Comparison of ENCODE assay signal across 11 mouse cellular contexts in the genomic region with DNA sequence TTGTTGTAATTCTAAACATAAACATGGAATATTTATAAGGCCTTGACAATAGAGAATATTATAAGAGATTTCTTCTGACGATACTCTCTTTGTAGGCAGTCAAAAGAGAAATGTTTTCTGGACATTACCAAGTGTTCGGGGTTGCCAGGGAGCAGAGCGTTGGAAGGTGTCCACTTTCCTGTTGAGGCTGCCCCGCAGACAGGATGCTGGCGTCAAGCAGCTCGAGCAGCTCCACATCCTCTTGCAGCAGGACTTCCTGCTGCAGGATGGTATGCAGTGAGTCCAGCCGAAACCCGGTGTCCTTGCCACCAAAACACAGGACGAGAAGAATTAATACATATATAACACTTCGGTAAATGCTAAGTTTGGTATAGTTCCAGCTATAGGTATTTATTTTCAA. TPM values are rescaled to one million over a fixed set of nuclear protein-coding genes. Genes with fewer than 3 reads are reported as not detected.
DNase-seq lines count a peak whose midpoint lies in the region; ATAC-seq and TF ChIP-seq lines count a peak whose summit lies in the region.
"Had no signal": no experiment of that assay in that cellular context is flagged by ENCODE, and none has a peak within 500 bp of the region (broad histone marks: within the 10 kb centered on the region; RNA-seq: fewer than 3 reads in every experiment).

No protein-coding gene starts in this region.

- H3K4me1 ChIP-seq in intestine, embryonic 14.5 days (replicated peaks; ENCODE audit: control insufficient read depth, insufficient read depth, low read length), result no peaks in the 10 kb centered on the region
- H3K4me1 ChIP-seq in intestine, embryonic 16.5 days (ENCODE audit: control insufficient read depth, insufficient read depth, low read length), result no peaks in the 10 kb centered on the region
- peaks cover 17% of the 10 kb centered on the region for H3K4me1 ChIP-seq in bone marrow macrophage, adult 2 months (ENCODE audit: control insufficient read depth, insufficient read depth, low read length)
- H3K4me1 ChIP-seq in limb, embryonic 10.5 days, result no peaks in the 10 kb centered on the region
- H3K4me1 ChIP-seq: heart, embryonic 13.5 days; lung, embryonic 15.5 days had no signal

- H3K9me3 ChIP-seq in intestine, embryonic 14.5 days (ENCODE audit: control insufficient read depth, low read length), result no peaks in the 10 kb centered on the region
- H3K9me3 ChIP-seq in intestine, embryonic 16.5 days (ENCODE audit: control insufficient read depth, low read length), result no peaks in the 10 kb centered on the region
- no peaks in the 10 kb centered on the region for H3K9me3 ChIP-seq in limb, embryonic 10.5 days (replicated peaks)
- H3K9me3 ChIP-seq: heart, embryonic 13.5 days; lung, embryonic 15.5 days had no signal

- ATAC-seq in intestine, embryonic 14.5 days (replicated peaks; ENCODE audit: low FRiP score, low TSS enrichment, low read depth), result no peak
- ATAC-seq in intestine, embryonic 16.5 days, result no peak
- no peak for ATAC-seq in megakaryocyte-erythroid progenitor cell, adult 5-6 weeks (replicated peaks; ENCODE audit: low FRiP score, low TSS enrichment, poor library complexity, severe bottlenecking)
- ATAC-seq in activated CD4-positive, CD25-positive, alpha-beta regulatory T cell, adult 4 months, result no peak

- H3K9ac ChIP-seq in intestine, embryonic 14.5 days (ENCODE audit: low read length), result no peak overlapping the region
- no peak overlapping the region for H3K9ac ChIP-seq in intestine, embryonic 16.5 days (ENCODE audit: low read depth, low read length)
- H3K9ac ChIP-seq: heart, embryonic 13.5 days; lung, embryonic 15.5 days had no signal

- intact Hi-C loops in heart, postnatal 14 days (cut with DNase I), result no loop called here

- DNase-seq in intestine, embryonic 14.5 days (ENCODE audit: low spot score), result peak; percentile 47
- DNase-seq in heart, postnatal 14 days, result peak; percentile 16 to 18
- peak; percentile 38 for DNase-seq in lung, postnatal 14 days
- DNase-seq in limb, embryonic 10.5 days (ENCODE audit: low spot score), result no peak
- DNase-seq: left cerebral cortex, postnatal 4 days had no signal

- TF ChIP-seq CTCF in bone marrow macrophage, adult 2 months (IDR thresholded peaks at IDR 0.05; ENCODE audit: low read depth, low read length), result no peak

- no peak overlapping the region for H3K4me3 ChIP-seq in intestine, embryonic 14.5 days (ENCODE audit: low read depth, low read length)
- no peak overlapping the region for H3K4me3 ChIP-seq in intestine, embryonic 16.5 days (ENCODE audit: low read length)
- no peak overlapping the region for H3K4me3 ChIP-seq in bone marrow macrophage, adult 2 months (ENCODE audit: insufficient read depth, low read length)
- H3K4me3 ChIP-seq in limb, embryonic 10.5 days, result no peak overlapping the region
- H3K4me3 ChIP-seq: heart, embryonic 13.5 days; lung, embryonic 15.5 days had no signal

- no peaks in the 10 kb centered on the region for H3K27me3 ChIP-seq in intestine, embryonic 14.5 days (replicated peaks; ENCODE audit: control insufficient read depth, insufficient read depth, low read length)
- no peaks in the 10 kb centered on the region for H3K27me3 ChIP-seq in intestine, embryonic 16.5 days (replicated peaks; ENCODE audit: control insufficient read depth, insufficient read depth, low read length)
- H3K27me3 ChIP-seq in limb, embryonic 10.5 days (ENCODE audit: low read depth, poor library complexity, severe bottlenecking), result no peaks in the 10 kb centered on the region
- H3K27me3 ChIP-seq: heart, embryonic 13.5 days; lung, embryonic 15.5 days had no signal

- no peak for TF ChIP-seq POLR2A in bone marrow macrophage, adult 2 months (IDR thresholded peaks at IDR 0.05; ENCODE audit: borderline replicate concordance, low read depth, low read length)

- H3K27ac ChIP-seq in intestine, embryonic 14.5 days (ENCODE audit: low read depth), result no peak overlapping the region
- no peak overlapping the region for H3K27ac ChIP-seq in intestine, embryonic 16.5 days (ENCODE audit: low read length)
- peak overlapping the region; percentile 2; the same call in 1 of the 2 replicates for H3K27ac ChIP-seq in bone marrow macrophage, adult 2 months (ENCODE audit: insufficient read depth, low read depth, low read length)
- H3K27ac ChIP-seq in limb, embryonic 10.5 days, result no peak overlapping the region

- WGBS in intestine, embryonic 14.5 days, result 88% methylated on average over 10 of the region's 10 CpGs
- 88% methylated on average over 10 of the region's 10 CpGs for WGBS in intestine, embryonic 16.5 days
- 90% methylated on average over 10 of the region's 10 CpGs for WGBS in limb, embryonic 10.5 days

- no peak overlapping the region for H3K4me2 ChIP-seq in intestine, embryonic 14.5 days (ENCODE audit: low read length)
- no peak overlapping the region for H3K4me2 ChIP-seq in intestine, embryonic 16.5 days (ENCODE audit: low read depth, low read length)
- H3K4me2 ChIP-seq: heart, embryonic 13.5 days; lung, embryonic 15.5 days had no signal

- peaks cover 74% of the 10 kb centered on the region for H3K36me3 ChIP-seq in intestine, embryonic 14.5 days (ENCODE audit: control insufficient read depth, insufficient read depth, low read length)
- H3K36me3 ChIP-seq in intestine, embryonic 16.5 days (ENCODE audit: control insufficient read depth, insufficient read depth, low read length), result peaks cover 22% of the 10 kb centered on the region
- peaks cover 87% of the 10 kb centered on the region for H3K36me3 ChIP-seq in limb, embryonic 10.5 days

RNA-seq across cellular contexts. Expression of a gene that starts 35.4 kb away (rescaled TPM):
- 25.6 and 30.0 TPM in 2 replicates for polyA plus RNA-seq in intestine, embryonic 14.5 days (2014; fragmentation: Nextera tagmentation; extraction: Ambion mirVana)
- polyA plus RNA-seq in intestine, embryonic 16.5 days (2015; fragmentation: Nextera tagmentation; extraction: Ambion mirVana), result 17.1 and 18.5 TPM in 2 replicates
- polyA plus RNA-seq in bone marrow macrophage, adult 2 months (2012; ENCODE audit: insufficient read depth, insufficient read length, missing spikeins), result 16.4 and 16.5 TPM in 2 replicates
- total RNA-seq in heart, postnatal 14 days (2021), result 10 to 100 TPM; 34.9 to 35.3 TPM
- total RNA-seq in megakaryocyte-erythroid progenitor cell, adult 5-6 weeks (2014; fragmentation: Nextera tagmentation), result 17.7 and 21.1 TPM in 2 replicates
- total RNA-seq in megakaryocyte-erythroid progenitor cell, adult 5-6 weeks (2017), result 10.6 and 15.6 TPM in 2 replicates
- 10 to 100 TPM in 1 of 2 experiments, 1 to 10 TPM in 1; 6.1 to 15.1 TPM for polyA plus RNA-seq in activated CD4-positive, CD25-positive, alpha-beta regulatory T cell, adult 4 months (2017; shearing (Covaris generic))
- polyA plus RNA-seq in limb, embryonic 10.5 days (2016; fragmentation: Nextera tagmentation; extraction: Ambion mirVana), result 19.9 and 25.9 TPM in 2 replicates

RNA-seq across cellular contexts. Expression of a gene that starts 35.6 kb away (rescaled TPM):
- polyA plus RNA-seq in intestine, embryonic 14.5 days (2014; fragmentation: Nextera tagmentation; extraction: Ambion mirVana), result 5.0 and 5.1 TPM in 2 replicates
- 2.7 and 3.0 TPM in 2 replicates for polyA plus RNA-seq in intestine, embryonic 16.5 days (2015; fragmentation: Nextera tagmentation; extraction: Ambion mirVana)
- polyA plus RNA-seq in bone marrow macrophage, adult 2 months (2012; ENCODE audit: insufficient read depth, insufficient read length, missing spikeins), result 20.6 and 26.3 TPM in 2 replicates
- 1 to 10 TPM; 6.9 to 7.3 TPM for total RNA-seq in heart, postnatal 14 days (2021)
- 9.2 and 9.6 TPM in 2 replicates for total RNA-seq in megakaryocyte-erythroid progenitor cell, adult 5-6 weeks (2014; fragmentation: Nextera tagmentation)
- 2.9 and 3.8 TPM in 2 replicates for total RNA-seq in megakaryocyte-erythroid progenitor cell, adult 5-6 weeks (2017)
- 1 to 10 TPM; 1.1 to 1.2 TPM for polyA plus RNA-seq in activated CD4-positive, CD25-positive, alpha-beta regulatory T cell, adult 4 months (2017; shearing (Covaris generic))
- polyA plus RNA-seq in limb, embryonic 10.5 days (2016; fragmentation: Nextera tagmentation; extraction: Ambion mirVana), result 4.0 and 4.5 TPM in 2 replicates
